Mouse (Mus musculus) forebrain, postnatal 0 days (tissue): ENCODE measurements around the gene Fam107b. TPM values are rescaled to one million over a fixed set of nuclear protein-coding genes. Genes with fewer than 3 reads are reported as not detected.
A peak's percentile ranks its signal among the peaks of the same experiment; 100 is the strongest.

ENCODE experiments used
- ATAC-seq: fragments of 200-750 bp; cut with Nextera tagmentation; 2 replicates; pipeline ENCODE4 v1.8.0; 2017; ENCODE audit warnings: mild to moderate bottlenecking, moderate library complexity
- DNase-seq: peaks from one replicate; pipeline ENCODE4 v3.0.0-alpha.2; 2015
- H3K27ac ChIP-seq: fragments of 300-500 bp; sonication (generic); 2 replicates; pipeline ENCODE4 v1.5.1; 2014; ENCODE audit warnings: low read depth, mild to moderate bottlenecking, antibody characterized with exemption, low read length, moderate library complexity, mixed read lengths
- H3K27me3 ChIP-seq: fragments of 300-500 bp; sonication (generic); 2 replicates; pipeline ENCODE4 v1.6.1; 2014; ENCODE audit warnings: mild to moderate bottlenecking, low read length, mixed read lengths; ENCODE audit not compliant: insufficient read depth
- H3K36me3 ChIP-seq: fragments of 300-500 bp; sonication (generic); 2 replicates; pipeline ENCODE4 v1.6.1; 2014; ENCODE audit warnings: mild to moderate bottlenecking, moderate library complexity; ENCODE audit not compliant: insufficient read depth
- H3K4me1 ChIP-seq: fragments of 300-500 bp; sonication (generic); 2 replicates; pipeline ENCODE4 v1.6.1; 2014; ENCODE audit warnings: antibody characterized with exemption; ENCODE audit not compliant: insufficient read depth
- H3K4me2 ChIP-seq: fragments of 300-500 bp; sonication (generic); 2 replicates; pipeline ENCODE4 v1.6.1; 2014; ENCODE audit warnings: low read depth, mild to moderate bottlenecking, moderate library complexity
- H3K4me3 ChIP-seq: fragments of 300-500 bp; sonication (generic); 2 replicates; pipeline ENCODE4 v1.5.1; 2014; ENCODE audit warnings: low read depth, low read length, mixed read lengths
- H3K9ac ChIP-seq: fragments of 300-500 bp; sonication (generic); 2 replicates; pipeline ENCODE4 v1.6.1; 2014; ENCODE audit warnings: mild to moderate bottlenecking
- H3K9me3 ChIP-seq: fragments of 300-500 bp; sonication (generic); 2 replicates; pipeline ENCODE4 v1.6.1; 2016; ENCODE audit warnings: low read length
- CTCF ChIP-seq: sonication (generic); IDR thresholded peaks from 2 replicates; pipeline ENCODE4 v1.5.1; 2016; ENCODE audit warnings: antibody characterized with exemption, control low read depth, low read depth
- WGBS: fragments of 180-500 bp; shearing (Covaris S2); extraction: QIAGEN DNeasy Blood & Tissue Kit; methylation state at CpG from one replicate; pipeline ENCODE4 v1.1.7; 2014; 5-methylcytosine and 5-hydroxymethylcytosine counted together
- polyA plus RNA-seq: library from polyadenylated mRNA; unstranded; fragments of >200 nt; fragmentation: Nextera tagmentation; extraction: Ambion mirVana; gene quantifications from 2 replicates; pipeline ENCODE4 v1.2.1, GENCODE M21; 2015
- total RNA-seq: library from RNA; depleted of rRNA; stranded (reverse); fragments of >200 nt; gene quantifications from 2 replicates; pipeline ENCODE4 v1.2.3, GENCODE M21; 2014; rRNA removed

Fam107b gene
- total RNA-seq = 60.2 and 63.4 TPM in 2 replicates
- 31.2 and 37.1 TPM in 2 replicates for polyA plus RNA-seq

- WGBS = 67% methylated on average over 12 of the region's 12 CpGs
Observed at GRCm38 (mm10) chr2:3570186-3570585, at the start of gene Fam107b. Gene Fam107b (plus strand): TSS chr2:3570488.

GRCm38 (mm10) chr2:3522558-3522957, 47.7 kb upstream of the Fam107b start:
- no peaks in the 10 kb centered on the region for H3K9me3 ChIP-seq
- ATAC-seq = no peak
- WGBS = 85% methylated on average over 4 of the region's 4 CpGs
- H3K9ac ChIP-seq = no peak overlapping the region
- H3K36me3 ChIP-seq = no peaks in the 10 kb centered on the region
- H3K4me2 ChIP-seq = no peak overlapping the region
- H3K27me3 ChIP-seq = no peaks in the 10 kb centered on the region
- no peak for TF ChIP-seq CTCF
- no peak overlapping the region for H3K4me3 ChIP-seq
- DNase-seq = no peak
- H3K27ac ChIP-seq = no peak overlapping the region
- no peaks in the 10 kb centered on the region for H3K4me1 ChIP-seq

More at GRCm38 (mm10) chr2:3570186-3570585, at the start of gene Fam107b:
- Histone ChIP-seq H3K27me3 (no peaks in the 10 kb centered on the region), H3K4me2 (no peak within 1 kb of the TSS), H3K4me3 (no peak within 1 kb of the TSS), H3K36me3 (no peaks in the 10 kb centered on the region), H3K9me3 (no peaks in the 10 kb centered on the region), H3K27ac (no peak within 1 kb of the TSS), H3K4me1 (no peaks in the 10 kb centered on the region), H3K9ac (no peak within 1 kb of the TSS)
- no peak for ATAC-seq
- no peak for TF ChIP-seq CTCF
- no peak for DNase-seq

- Histone ChIP-seq H3K4me3 (no peak overlapping the region), H3K36me3 (no peaks in the 10 kb centered on the region), H3K27me3 (no peaks in the 10 kb centered on the region), H3K4me1 (no peaks in the 10 kb centered on the region), H3K27ac (no peak overlapping the region), H3K9ac (no peak overlapping the region), H3K9me3 (no peaks in the 10 kb centered on the region), H3K4me2 (no peak overlapping the region)
- TF ChIP-seq CTCF = no peak
- 82% methylated on average over 6 of the region's 6 CpGs for WGBS
- DNase-seq = no peak
- no peak for ATAC-seq
Observed at GRCm38 (mm10) chr2:3526288-3526687, 44.0 kb upstream of the Fam107b start.

GRCm38 (mm10) chr2:3541307-3542079, 28.8 kb upstream of the Fam107b start:
- H3K4me2 ChIP-seq = no peak overlapping the region
- DNase-seq (no peak), ATAC-seq (no peak)
- WGBS = 67% methylated on average over 9 of the region's 9 CpGs
- TF ChIP-seq CTCF = no peak
- no peaks in the 10 kb centered on the region for H3K9me3 ChIP-seq
- no peak overlapping the region for H3K4me3 ChIP-seq
- H3K36me3 ChIP-seq = no peaks in the 10 kb centered on the region
- no peak overlapping the region for H3K27ac ChIP-seq
- no peaks in the 10 kb centered on the region for H3K27me3 ChIP-seq
- H3K9ac ChIP-seq = no peak overlapping the region
- no peaks in the 10 kb centered on the region for H3K4me1 ChIP-seq

DNA sequence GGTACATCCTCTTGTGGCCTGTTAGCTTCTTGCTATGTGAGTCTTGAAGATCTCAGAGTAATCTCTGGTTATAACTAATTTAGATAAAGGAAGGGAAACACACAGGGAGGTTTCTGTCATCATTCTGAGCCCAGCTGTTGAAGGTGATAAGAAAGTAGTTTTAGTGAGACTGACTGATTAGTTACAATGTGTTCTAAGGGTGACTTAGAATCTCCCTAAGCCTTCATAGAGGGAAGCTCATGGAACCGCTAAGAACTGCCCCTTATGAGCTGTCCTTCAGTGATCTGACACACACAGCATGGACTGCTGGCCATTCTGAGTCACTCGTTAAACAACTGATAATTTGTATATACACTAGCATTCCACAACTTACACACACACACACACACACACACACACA, 24.2 kb upstream of the Fam107b start:
- Histone ChIP-seq H3K9me3 (no peaks in the 10 kb centered on the region), H3K9ac (no peak overlapping the region), H3K36me3 (no peaks in the 10 kb centered on the region), H3K4me1 (no peaks in the 10 kb centered on the region), H3K27me3 (no peaks in the 10 kb centered on the region), H3K4me3 (no peak overlapping the region), H3K27ac (no peak overlapping the region), H3K4me2 (no peak overlapping the region)
- 59% methylated on average over 2 of the region's 2 CpGs for WGBS
- TF ChIP-seq CTCF = no peak
- no peak for ATAC-seq
- DNase-seq = no peak

GRCm38 (mm10) chr2:3546588-3546987, 23.7 kb upstream of the Fam107b start:
- H3K27ac ChIP-seq = no peak overlapping the region
- peak; percentile 87 for TF ChIP-seq CTCF
- H3K9ac ChIP-seq = no peak overlapping the region
- H3K4me1 ChIP-seq = no peaks in the 10 kb centered on the region
- H3K27me3 ChIP-seq = no peaks in the 10 kb centered on the region
- WGBS = 1% methylated on average over 4 of the region's 4 CpGs
- H3K9me3 ChIP-seq = no peaks in the 10 kb centered on the region
- no peaks in the 10 kb centered on the region for H3K36me3 ChIP-seq
- ATAC-seq (peak; percentile 66; the same call in 1 of the 2 replicates), DNase-seq (peak; percentile 83)
- H3K4me2 ChIP-seq = no peak overlapping the region
- no peak overlapping the region for H3K4me3 ChIP-seq

DNA sequence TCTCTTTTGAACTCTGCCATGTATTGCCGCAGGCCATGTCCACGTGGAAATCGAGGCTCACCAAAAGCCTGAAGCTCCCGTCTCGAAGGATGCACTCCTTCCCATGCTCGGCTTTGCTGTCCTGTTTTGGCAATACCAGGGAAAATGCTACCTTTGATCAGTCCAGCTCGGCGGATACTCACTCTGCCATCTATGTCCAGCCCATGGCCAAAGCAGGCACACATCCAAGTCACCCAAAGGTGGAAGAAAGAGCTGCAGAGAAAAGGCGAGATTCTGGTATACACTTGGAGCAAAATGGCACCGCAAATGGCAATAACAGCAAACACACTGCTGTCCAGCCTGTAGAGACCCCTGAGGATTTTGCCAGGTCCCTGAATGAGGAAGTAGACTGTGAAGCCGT, 318 bp downstream of the Fam107b start:
- Histone ChIP-seq H3K27me3 (no peaks in the 10 kb centered on the region), H3K9ac (no peak overlapping the region), H3K4me3 (no peak overlapping the region), H3K4me2 (no peak overlapping the region), H3K36me3 (no peaks in the 10 kb centered on the region), H3K9me3 (no peaks in the 10 kb centered on the region), H3K4me1 (no peaks in the 10 kb centered on the region), H3K27ac (no peak overlapping the region)
- ATAC-seq (no peak), DNase-seq (no peak)
- 90% methylated on average over 11 of the region's 11 CpGs for WGBS
- no peak for TF ChIP-seq CTCF
